Mouse (Mus musculus) ES-Bruce4 (cell line): ENCODE measurements around the gene Lats2. TPM values are rescaled to one million over a fixed set of nuclear protein-coding genes. Genes with fewer than 3 reads are reported as not detected.
"Not testable (repeated sequence)": the region's sequence is repeated elsewhere in the genome, so short reads cannot be mapped to it uniquely, and the experiment has no call there.

Source experiments
- H3K27ac ChIP-seq: 2 replicates; pipeline ENCODE4 v1.5.1; 2012; ENCODE audit warnings: low read length, inconsistent platforms; ENCODE audit not compliant: insufficient read depth
- H3K27me3 ChIP-seq: 2 replicates; pipeline ENCODE4 v1.6.1; 2012; ENCODE audit warnings: mild to moderate bottlenecking, low read length, inconsistent platforms; ENCODE audit not compliant: control insufficient read depth, poor library complexity, insufficient read depth, severe bottlenecking
- H3K36me3 ChIP-seq: 2 replicates; pipeline ENCODE4 v1.6.1; 2012; ENCODE audit warnings: inconsistent platforms, mild to moderate bottlenecking, low read length, moderate library complexity; ENCODE audit not compliant: control insufficient read depth, poor library complexity, insufficient read depth, severe bottlenecking
- H3K4me1 ChIP-seq: one replicate; pipeline ENCODE4 v1.8.1; 2011; ENCODE audit warnings: low read length; ENCODE audit not compliant: control insufficient read depth, insufficient read depth
- H3K4me3 ChIP-seq: 2 replicates; pipeline ENCODE4 v1.5.1; 2011; ENCODE audit warnings: low read depth, mild to moderate bottlenecking, low read length
- H3K9ac ChIP-seq: 2 replicates; pipeline ENCODE4 v1.6.1; 2012; ENCODE audit warnings: low read depth, mild to moderate bottlenecking, inconsistent platforms; ENCODE audit not compliant: poor library complexity, severe bottlenecking
- H3K9me3 ChIP-seq: replicated peaks from 2 replicates; pipeline ENCODE4 v1.6.1; 2012; ENCODE audit warnings: mild to moderate bottlenecking, low read length, inconsistent platforms; ENCODE audit not compliant: control insufficient read depth, poor library complexity, insufficient read depth, severe bottlenecking
- CTCF ChIP-seq: IDR thresholded peaks from one replicate; pipeline ENCODE4 v1.8.1; 2011; ENCODE audit warnings: low read depth, low read length
- EP300 ChIP-seq: IDR thresholded peaks from 2 replicates; pipeline ENCODE4 v1.6.1; 2011; ENCODE audit warnings: low read depth, low read length; ENCODE audit not compliant: insufficient read depth
- POLR2A ChIP-seq: IDR thresholded peaks from one replicate; pipeline ENCODE4 v1.8.1; 2011; ENCODE audit warnings: low read length; ENCODE audit not compliant: insufficient read depth
- polyA plus RNA-seq: library from polyadenylated mRNA; stranded (reverse); fragments of >200 nt; gene quantifications from 2 replicates; pipeline ENCODE4 v1.2.4, GENCODE M21; 2011; ENCODE audit warnings: low read depth; ENCODE audit not compliant: missing spikeins, insufficient read depth, insufficient read length

Gene Lats2
- polyA plus RNA-seq, 1 experiment: 18.4 TPM

- no peaks in the 10 kb centered on the region for H3K27me3 ChIP-seq
- peaks cover 2% of the 10 kb centered on the region for H3K4me1 ChIP-seq
- no peak overlapping the region for H3K9ac ChIP-seq
- no peaks in the 10 kb centered on the region for H3K9me3 ChIP-seq
- H3K27ac ChIP-seq: no peak overlapping the region
- TF ChIP-seq CTCF (no peak), POLR2A (no peak), EP300 (no peak)
- H3K4me3 ChIP-seq: no peak overlapping the region
- peaks cover 12% of the 10 kb centered on the region for H3K36me3 ChIP-seq
Measured at GRCm38 (mm10) chr14:57657500-57657899, 100.7 kb downstream of the Lats2 start.

DNA sequence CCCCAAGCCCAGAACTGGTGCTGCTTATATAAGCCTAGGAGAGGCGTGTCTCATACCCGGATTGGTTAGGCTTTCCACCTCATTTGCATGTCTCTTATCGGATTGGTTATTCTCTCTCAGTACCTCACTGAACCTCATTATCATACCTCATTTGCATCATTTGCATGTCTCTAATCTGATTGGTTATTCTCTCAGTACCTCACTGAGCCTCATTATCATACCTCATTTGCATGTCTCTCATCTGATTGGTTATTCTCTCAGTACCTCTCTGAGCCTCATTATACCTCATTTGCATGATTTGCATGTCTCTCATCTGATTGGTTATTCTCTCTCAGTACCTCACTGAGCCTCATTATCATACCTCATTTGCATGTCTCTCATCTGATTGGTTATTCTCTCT lies 101.7 kb downstream of the Lats2 start:
- not testable (repeated sequence) for H3K9me3 ChIP-seq, H3K4me1 ChIP-seq, H3K27ac ChIP-seq, H3K27me3 ChIP-seq, H3K4me3 ChIP-seq, H3K9ac ChIP-seq
- peaks cover 11% of the 10 kb centered on the region for H3K36me3 ChIP-seq

DNA sequence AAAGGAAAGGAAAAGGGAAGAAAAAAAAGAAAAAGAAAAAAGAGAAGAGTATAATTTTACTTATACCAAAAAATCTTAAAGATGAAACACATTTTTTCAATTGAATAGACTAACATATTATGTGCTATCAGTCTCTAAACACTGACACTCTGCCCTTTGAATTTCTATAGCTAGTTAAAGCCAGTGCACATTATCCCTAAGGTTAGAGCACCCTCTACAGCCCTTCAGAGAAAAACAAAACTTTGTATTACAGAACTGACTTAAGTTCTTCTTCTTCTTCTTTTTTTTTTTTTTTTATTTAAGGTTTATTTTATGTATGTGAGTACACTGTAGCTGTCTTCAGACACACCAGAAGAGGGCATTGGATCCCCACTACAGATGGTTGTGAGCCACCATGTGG lies 108.7 kb downstream of the Lats2 start:
- peaks cover 15% of the 10 kb centered on the region for H3K36me3 ChIP-seq
- no peaks in the 10 kb centered on the region for H3K9me3 ChIP-seq
- H3K9ac ChIP-seq: no peak overlapping the region
- H3K27me3 ChIP-seq: no peaks in the 10 kb centered on the region
- peaks cover 4% of the 10 kb centered on the region for H3K4me1 ChIP-seq
- H3K27ac ChIP-seq: no peak overlapping the region
- TF ChIP-seq EP300: no peak
- H3K4me3 ChIP-seq: no peak overlapping the region

GRCm38 (mm10) chr14:57646155-57646554 lies 112.0 kb downstream of the Lats2 start:
- Histone ChIP-seq H3K9me3 (no peaks in the 10 kb centered on the region), H3K4me1 (peaks cover 2% of the 10 kb centered on the region), H3K27me3 (no peaks in the 10 kb centered on the region), H3K4me3 (no peak overlapping the region), H3K9ac (no peak overlapping the region), H3K36me3 (peaks cover 20% of the 10 kb centered on the region), H3K27ac (no peak overlapping the region)
- no peak for TF ChIP-seq EP300
- no peak for TF ChIP-seq POLR2A
- no peak for TF ChIP-seq CTCF

Other genes with a start within 250 kb of the Lats2 start
- 1.4 and 2.1 TPM in 2 replicates for gene Il17d, start 233.6 kb downstream of the Lats2 start, polyA plus RNA-seq
- gene Eef1akmt1, start 186.8 kb downstream of the Lats2 start, polyA plus RNA-seq: 26.4 and 28.9 TPM in 2 replicates
- gene Xpo4, start 93.0 kb downstream of the Lats2 start, polyA plus RNA-seq: 64.0 and 64.1 TPM in 2 replicates
- gene Gm49361, start 12.3 kb downstream of the Lats2 start, polyA plus RNA-seq: not detected in 2 replicates
- gene Sap18, start 39.8 kb upstream of the Lats2 start, polyA plus RNA-seq: 76.9 and 98.1 TPM in 2 replicates
- gene Ska3, start 67.8 kb upstream of the Lats2 start, polyA plus RNA-seq: 51.8 and 64.1 TPM in 2 replicates
- 72.3 and 76.0 TPM in 2 replicates for gene Mrpl57, start 67.8 kb upstream of the Lats2 start, polyA plus RNA-seq
- 42.0 and 51.5 TPM in 2 replicates for gene Zdhhc20, start 131.9 kb upstream of the Lats2 start, polyA plus RNA-seq
- gene Micu2, start 240.9 kb upstream of the Lats2 start, polyA plus RNA-seq: 31.2 and 36.2 TPM in 2 replicates